Mouse (Mus musculus) heart, postnatal 0 days (tissue): ENCODE data around the gene Tceal8.

Experiments used
- CTCF ChIP-seq: IDR thresholded peaks from 2 replicates; pipeline ENCODE4 v1.5.1; 2016; ENCODE audit warnings: antibody characterized with exemption, control low read depth, low read depth
- EP300 ChIP-seq: IDR thresholded peaks from 2 replicates; pipeline ENCODE4 v1.6.1; 2016; ENCODE audit warnings: antibody characterized with exemption, low read depth

DNA sequence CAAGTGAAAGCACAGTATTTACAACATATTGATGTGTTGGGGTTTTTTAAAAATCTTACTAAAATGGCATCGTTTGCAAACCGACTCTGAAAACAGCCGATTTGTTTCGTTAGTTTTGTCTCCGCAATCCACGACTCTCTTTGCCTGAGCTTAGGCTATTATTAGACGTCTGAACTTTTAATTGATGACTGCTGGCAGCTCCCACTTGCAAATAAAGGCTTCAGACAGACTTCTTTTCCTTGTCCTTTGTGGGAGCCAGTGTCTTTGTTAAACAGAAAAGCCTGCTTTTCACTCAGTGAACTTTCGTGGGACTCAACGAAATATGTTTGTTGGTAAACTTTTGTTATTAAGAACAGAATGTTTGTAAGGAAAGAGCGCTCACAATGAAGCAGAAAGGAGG, 644 bp upstream of the Tceal8 start:
- TF ChIP-seq CTCF (no peak), EP300 (no peak)
